Comparison of ENCODE assay signal across 9 mouse cellular contexts in the genomic region with DNA sequence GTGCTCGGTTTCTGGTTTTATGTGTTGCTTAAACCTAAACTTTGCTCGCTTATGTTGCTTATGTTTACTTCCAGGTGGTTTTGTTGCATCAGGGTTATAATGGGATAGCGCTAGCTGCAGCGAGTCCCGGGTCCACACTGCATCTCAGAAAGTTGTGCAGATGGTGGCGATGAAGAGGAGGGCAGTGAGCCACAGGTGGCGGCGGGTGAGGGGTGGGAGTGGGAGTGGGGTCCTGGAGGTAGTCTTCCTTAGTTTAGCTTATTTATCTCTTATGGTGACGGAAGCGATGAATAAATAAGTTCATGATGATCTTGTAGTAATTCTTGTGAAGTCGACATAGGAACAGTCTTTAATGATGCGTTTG. TPM values are rescaled to one million over a fixed set of nuclear protein-coding genes. Genes with fewer than 3 reads are reported as not detected.
DNase-seq lines count a peak whose midpoint lies in the region; ATAC-seq and TF ChIP-seq lines count a peak whose summit lies in the region.
"Had no signal": no experiment of that assay in that cellular context is flagged by ENCODE, and none has a peak within 500 bp of the region (broad histone marks: within the 10 kb centered on the region; RNA-seq: fewer than 3 reads in every experiment).

No protein-coding gene starts in this region.

- DNase-seq in lung, adult 2 months: no peak
- DNase-seq in lung, postnatal 4 days: no peak
- no peak for DNase-seq in intestine, embryonic 14.5 days (ENCODE audit: low spot score)
- DNase-seq in right cerebral cortex, postnatal 36 days (ENCODE audit: low spot score in 2 of 2): no peak
- DNase-seq in ovary, adult 18-20 months (ENCODE audit: low spot score): no peak
- no peak for DNase-seq in left cerebral cortex, adult 18-20 months (ENCODE audit: low spot score in 2 of 2)
- DNase-seq: lung, postnatal 10 days had no signal

- TF ChIP-seq CTCF in lung, adult 2 months (IDR thresholded peaks at IDR 0.05; ENCODE audit: insufficient read depth, low read length): no peak

- H3K4me1 ChIP-seq in lung, adult 2 months (ENCODE audit: control insufficient read depth, insufficient read depth, low read length): peaks cover 8% of the 10 kb centered on the region
- peaks cover 18% of the 10 kb centered on the region for H3K4me1 ChIP-seq in embryonic facial prominence, embryonic 12.5 days
- H3K4me1 ChIP-seq in intestine, embryonic 14.5 days (replicated peaks; ENCODE audit: control insufficient read depth, insufficient read depth, low read length): no peaks in the 10 kb centered on the region; the same call in 1 of the 2 replicates

- H3K4me2 ChIP-seq in embryonic facial prominence, embryonic 12.5 days (replicated peaks): peak overlapping the region; percentile 85
- H3K4me2 ChIP-seq in intestine, embryonic 14.5 days (ENCODE audit: low read length): peak overlapping the region; percentile 52
- peak overlapping the region; percentile 86 for H3K4me2 ChIP-seq in myocyte (ENCODE audit: low read depth)

- H3K79me2 ChIP-seq in myocyte (ENCODE audit: control insufficient read depth, insufficient read depth): peaks cover 28% of the 10 kb centered on the region

- peak overlapping the region; percentile 89 for H3K4me3 ChIP-seq in lung, adult 2 months (replicated peaks; ENCODE audit: extremely low read depth, low read depth, low read length)
- peak overlapping the region; percentile 74 for H3K4me3 ChIP-seq in embryonic facial prominence, embryonic 12.5 days
- H3K4me3 ChIP-seq in intestine, embryonic 14.5 days (ENCODE audit: low read depth, low read length): peak overlapping the region; percentile 67
- H3K4me3 ChIP-seq in myocyte: peak overlapping the region; percentile 39

- H3K27me3 ChIP-seq in embryonic facial prominence, embryonic 12.5 days: no peaks in the 10 kb centered on the region
- no peaks in the 10 kb centered on the region for H3K27me3 ChIP-seq in intestine, embryonic 14.5 days (replicated peaks; ENCODE audit: control insufficient read depth, insufficient read depth, low read length)
- no peaks in the 10 kb centered on the region for H3K27me3 ChIP-seq in myocyte (ENCODE audit: control insufficient read depth, insufficient read depth, insufficient read length)

- ATAC-seq in embryonic facial prominence, embryonic 12.5 days (ENCODE audit: insufficient number of reproducible peaks, insufficient read depth, low FRiP score, low TSS enrichment): no peak
- ATAC-seq in intestine, embryonic 14.5 days (replicated peaks; ENCODE audit: low FRiP score, low TSS enrichment, low read depth): no peak; the same call in 1 of the 2 replicates

- peak overlapping the region; percentile 74 for H3K9ac ChIP-seq in embryonic facial prominence, embryonic 12.5 days
- H3K9ac ChIP-seq in intestine, embryonic 14.5 days (ENCODE audit: low read length): peak overlapping the region; percentile 58

- H3ac ChIP-seq in myocyte (ENCODE audit: control insufficient read depth, insufficient read length): peak overlapping the region; percentile 71

- TF ChIP-seq POLR2A in lung, adult 2 months (IDR thresholded peaks at IDR 0.05; ENCODE audit: borderline replicate concordance, extremely low read depth, low read depth, low read length): no peak
- TF ChIP-seq POLR2A in myocyte (IDR thresholded peaks at IDR 0.05; ENCODE audit: insufficient read length, low read depth): no peak

- 5% methylated on average over 12 of the region's 12 CpGs for WGBS in lung, adult 2 months
- WGBS in embryonic facial prominence, embryonic 12.5 days: 14% methylated on average over 12 of the region's 12 CpGs
- 10% methylated on average over 12 of the region's 12 CpGs for WGBS in intestine, embryonic 14.5 days

- H3K36me3 ChIP-seq in embryonic facial prominence, embryonic 12.5 days: no peaks in the 10 kb centered on the region
- no peaks in the 10 kb centered on the region for H3K36me3 ChIP-seq in intestine, embryonic 14.5 days (ENCODE audit: control insufficient read depth, insufficient read depth, low read length)
- H3K36me3 ChIP-seq in myocyte (ENCODE audit: control insufficient read depth, insufficient read depth): no peaks in the 10 kb centered on the region

- H3K9me3 ChIP-seq in embryonic facial prominence, embryonic 12.5 days: no peaks in the 10 kb centered on the region
- no peaks in the 10 kb centered on the region for H3K9me3 ChIP-seq in intestine, embryonic 14.5 days (ENCODE audit: control insufficient read depth, low read length)

- no peak overlapping the region for H3K27ac ChIP-seq in embryonic facial prominence, embryonic 12.5 days
- H3K27ac ChIP-seq in intestine, embryonic 14.5 days (ENCODE audit: low read depth): no peak overlapping the region

TF ChIP-seq in myocyte, 11 proteins besides CTCF, POLR2A, EP300 and RAD21:
- TF ChIP-seq POLR2AphosphoS2 (IDR thresholded peaks at IDR 0.05; ENCODE audit: insufficient read length, low read depth) (no peak), MAX (IDR thresholded peaks at IDR 0.05; ENCODE audit: low read depth) (no peak)

RNA-seq across cellular contexts. Expression of a gene that starts 0.8 kb away (rescaled TPM):
- polyA plus RNA-seq in lung, adult 2 months (2012; rRNA removed): 36.7 and 42.1 TPM in 2 replicates
- 46.6 and 49.3 TPM in 2 replicates for polyA plus RNA-seq in embryonic facial prominence, embryonic 12.5 days (2016; fragmentation: Nextera tagmentation; extraction: Ambion mirVana)
- 28.0 and 28.7 TPM in 2 replicates for polyA plus RNA-seq in intestine, embryonic 14.5 days (2014; fragmentation: Nextera tagmentation; extraction: Ambion mirVana)
- 44.4 TPM for polyA plus RNA-seq in myocyte (2012; fragmentation: generic; extraction: Trizol)
- 100 to 1,000 TPM in 1 of 2 experiments, 10 to 100 TPM in 1; 91.7 to 103 TPM for total RNA-seq in left cerebral cortex, adult 18-20 months (2021)

RNA-seq across cellular contexts. Expression of a gene that starts 28.9 kb away (rescaled TPM):
- 6.2 and 8.2 TPM in 2 replicates for polyA plus RNA-seq in lung, adult 2 months (2012; rRNA removed)
- polyA plus RNA-seq in embryonic facial prominence, embryonic 12.5 days (2016; fragmentation: Nextera tagmentation; extraction: Ambion mirVana): 34.3 and 38.7 TPM in 2 replicates
- 26.8 and 30.1 TPM in 2 replicates for polyA plus RNA-seq in intestine, embryonic 14.5 days (2014; fragmentation: Nextera tagmentation; extraction: Ambion mirVana)
- polyA plus RNA-seq in myocyte (2012; fragmentation: generic; extraction: Trizol): 11.9 TPM
- 10 to 100 TPM in 1 of 2 experiments, 1 to 10 TPM in 1; 10.0 to 13.6 TPM for total RNA-seq in left cerebral cortex, adult 18-20 months (2021)

Comparison
In these comparisons a context has a peak if more than half of its experiments do, and no peak if none do; other contexts are left out.
1. H3K4me3 ChIP-seq: peak in every context shown above with its lines; median percentile 89 in lung, adult 2 months; 74 in embryonic facial prominence, embryonic 12.5 days; 67 in intestine, embryonic 14.5 days; 39 in myocyte.